ENCODE assay signal across 22 mouse cellular contexts in genomic region chr5:137083051-137083450, GRCm38 (mm10). TPM values are rescaled to one million over a fixed set of nuclear protein-coding genes. Genes with fewer than 3 reads are reported as not detected.
DNase-seq lines count a peak whose midpoint lies in the region; TF ChIP-seq lines count a peak whose summit lies in the region.
"Had no signal": no experiment of that assay in that cellular context is flagged by ENCODE, and none has a peak within 500 bp of the region (broad histone marks: within the 10 kb centered on the region; RNA-seq: fewer than 3 reads in every experiment).

No protein-coding gene starts in this region.

- H3K27me3 ChIP-seq in heart, embryonic 10.5 days (ENCODE audit: insufficient read depth, poor library complexity, severe bottlenecking) = no peaks in the 10 kb centered on the region
- H3K27me3 ChIP-seq in thymus, adult 2 months (ENCODE audit: control insufficient read depth, insufficient read depth, low read length) = no peaks in the 10 kb centered on the region
- H3K27me3 ChIP-seq: embryonic facial prominence, embryonic 13.5 days; embryonic facial prominence, embryonic 15.5 days; forebrain, embryonic 13.5 days; forebrain, embryonic 15.5 days; Patski had no signal

- no peak for DNase-seq in heart, embryonic 10.5 days (ENCODE audit: low spot score)
- DNase-seq in heart, adult 8-10 months (ENCODE audit: low spot score) = no peak
- DNase-seq in 3T3-L1 (ENCODE audit: low read depth, low spot score) = peak; percentile 73
- no peak for DNase-seq in thymus, adult 2 months
- DNase-seq: adrenal gland, adult 8-10 months; adrenal gland, postnatal 14 days; adrenal gland, postnatal 36 days; cerebellum, adult 11-12 months; cerebellum, adult 2 months; cerebellum, adult 9-10 months; cerebellum, postnatal 10 days; cerebellum, postnatal 25 days; embryo, embryonic 11 days; forebrain, postnatal 0 days had no signal

- TF ChIP-seq CTCF in embryonic fibroblast, embryonic 13.5 days (IDR thresholded peaks at IDR 0.05; ENCODE audit: borderline replicate concordance, insufficient read depth, low read length) = no peak
- TF ChIP-seq CTCF in thymus, adult 2 months (IDR thresholded peaks at IDR 0.05; ENCODE audit: borderline replicate concordance, control insufficient read depth, extremely low read depth, insufficient read depth, low read length, poor library complexity) = no peak

- no peaks in the 10 kb centered on the region for H3K36me3 ChIP-seq in heart, embryonic 10.5 days
- H3K36me3 ChIP-seq in thymus, adult 2 months (ENCODE audit: control insufficient read depth, insufficient read depth, low read length) = no peaks in the 10 kb centered on the region
- H3K36me3 ChIP-seq: embryonic facial prominence, embryonic 13.5 days; embryonic facial prominence, embryonic 15.5 days; forebrain, embryonic 15.5 days had no signal

- 0 out of 2 replicates have a peak overlapping the region, but pooled peaks have one; percentile 16 for H3K27ac ChIP-seq in heart, embryonic 10.5 days
- H3K27ac ChIP-seq in embryonic fibroblast, embryonic 13.5 days (ENCODE audit: insufficient read depth, low read length) = peak overlapping the region; percentile 27
- no peak overlapping the region for H3K27ac ChIP-seq in thymus, adult 2 months (ENCODE audit: control insufficient read depth, insufficient read depth, low read length)
- H3K27ac ChIP-seq: embryonic facial prominence, embryonic 13.5 days; embryonic facial prominence, embryonic 15.5 days; forebrain, embryonic 13.5 days; forebrain, embryonic 15.5 days had no signal

- WGBS in heart, embryonic 10.5 days = 76% methylated on average over 4 of the region's 4 CpGs
- 93% methylated on average over 4 of the region's 4 CpGs for WGBS in thymus, adult 2 months

- H3K4me1 ChIP-seq in heart, embryonic 10.5 days = peaks cover 33% of the 10 kb centered on the region
- H3K4me1 ChIP-seq in embryonic fibroblast, embryonic 13.5 days (ENCODE audit: control insufficient read depth, insufficient read depth, low read length) = peaks cover 17% of the 10 kb centered on the region
- H3K4me1 ChIP-seq in thymus, adult 2 months (replicated peaks; ENCODE audit: control insufficient read depth, insufficient read depth, low read length) = no peaks in the 10 kb centered on the region
- H3K4me1 ChIP-seq: forebrain, embryonic 13.5 days; forebrain, embryonic 15.5 days had no signal

- H3K9me3 ChIP-seq in heart, embryonic 10.5 days = no peaks in the 10 kb centered on the region
- H3K9me3 ChIP-seq: embryonic facial prominence, embryonic 15.5 days; forebrain, embryonic 15.5 days had no signal

- H3K4me3 ChIP-seq in heart, embryonic 10.5 days = no peak overlapping the region
- H3K4me3 ChIP-seq in embryonic fibroblast, embryonic 13.5 days (ENCODE audit: insufficient read depth, low read length) = no peak overlapping the region
- H3K4me3 ChIP-seq in thymus, adult 2 months (ENCODE audit: control insufficient read depth, insufficient read depth, low read length) = no peak overlapping the region
- H3K4me3 ChIP-seq: embryonic facial prominence, embryonic 13.5 days; embryonic facial prominence, embryonic 15.5 days; forebrain, embryonic 13.5 days; forebrain, embryonic 15.5 days had no signal

- TF ChIP-seq POLR2A in embryonic fibroblast, embryonic 13.5 days (IDR thresholded peaks at IDR 0.05; ENCODE audit: low read depth, low read length) = no peak
- TF ChIP-seq POLR2A in thymus, adult 2 months (IDR thresholded peaks at IDR 0.05; ENCODE audit: control insufficient read depth, extremely low read depth, insufficient read depth, low read length, poor library complexity) = no peak

RNA-seq across cellular contexts. Expression of gene Serpine1, which starts 11.0 kb away (rescaled TPM):
- 0.07 and 0.51 TPM in 2 replicates for polyA plus RNA-seq in heart, embryonic 10.5 days (2016; fragmentation: Nextera tagmentation; extraction: Ambion mirVana)
- 10 to 100 TPM; 33.2 to 59.2 (median 47.4) TPM for total RNA-seq in heart, adult 8-10 months (2022)
- 646 and 1,921 TPM in 2 replicates for polyA plus RNA-seq in embryonic fibroblast, embryonic 13.5 days (2011; ENCODE audit: insufficient read length, low read depth, missing spikeins)
- polyA plus RNA-seq in thymus, adult 2 months (2012; rRNA removed) = 3.1 and 4.1 TPM in 2 replicates
- polyA plus RNA-seq: activated CD4-positive, CD25-positive, alpha-beta regulatory T cell, adult 4 months; forebrain, embryonic 11.5 days had no signal

RNA-seq across cellular contexts. Expression of gene Trim56, which starts 33.0 kb away (rescaled TPM):
- polyA plus RNA-seq in heart, embryonic 10.5 days (2016; fragmentation: Nextera tagmentation; extraction: Ambion mirVana) = 6.4 and 7.4 TPM in 2 replicates
- total RNA-seq in heart, adult 8-10 months (2022) = 10 to 100 TPM; 20.2 to 22.1 (median 21.5) TPM
- polyA plus RNA-seq in embryonic fibroblast, embryonic 13.5 days (2011; ENCODE audit: insufficient read length, low read depth, missing spikeins) = 20.2 and 23.4 TPM in 2 replicates
- polyA plus RNA-seq in thymus, adult 2 months (2012; rRNA removed) = 49.3 and 55.8 TPM in 2 replicates

RNA-seq across cellular contexts. Expression of gene Ap1s1, which starts 37.1 kb away (rescaled TPM):
- polyA plus RNA-seq in heart, embryonic 10.5 days (2016; fragmentation: Nextera tagmentation; extraction: Ambion mirVana) = 177 and 178 TPM in 2 replicates
- 10 to 100 TPM; 30.2 to 40.5 (median 38.2) TPM for total RNA-seq in heart, adult 8-10 months (2022)
- polyA plus RNA-seq in embryonic fibroblast, embryonic 13.5 days (2011; ENCODE audit: insufficient read length, low read depth, missing spikeins) = 149 and 166 TPM in 2 replicates
- polyA plus RNA-seq in thymus, adult 2 months (2012; rRNA removed) = 44.1 and 51.9 TPM in 2 replicates

RNA-seq across cellular contexts. Expression of gene Vgf, which starts 56.9 kb away (rescaled TPM):
- polyA plus RNA-seq in heart, embryonic 10.5 days (2016; fragmentation: Nextera tagmentation; extraction: Ambion mirVana) = not detected in 2 replicates
- total RNA-seq in heart, adult 8-10 months (2022) = not detected
- 2.1 and 3.8 TPM in 2 replicates for polyA plus RNA-seq in embryonic fibroblast, embryonic 13.5 days (2011; ENCODE audit: insufficient read length, low read depth, missing spikeins)
- polyA plus RNA-seq in thymus, adult 2 months (2012; rRNA removed) = 0.58 and 1.0 TPM in 2 replicates
- polyA plus RNA-seq: activated CD4-positive, CD25-positive, alpha-beta regulatory T cell, adult 4 months had no signal

Comparison
In these comparisons a context has a peak if more than half of its experiments do, and no peak if none do; other contexts are left out.
1. RNA of gene Serpine1, which starts 11.0 kb away (polyA plus RNA-seq): 646 to 1,921 TPM in embryonic fibroblast, embryonic 13.5 days; 3.1 to 4.1 TPM in thymus, adult 2 months and 0.07 to 0.51 TPM in heart, embryonic 10.5 days; every median in the first group is over 100 times any median in the second.